Mouse (Mus musculus) olfactory bulb, adult 2 months (tissue): ENCODE data around the gene F2r.

Experiments used
- CTCF ChIP-seq: fragments of 200-500 bp; IDR thresholded peaks from 2 replicates; pipeline ENCODE4 v1.5.1; 2012; ENCODE audit warnings: low read depth, mild to moderate bottlenecking, low read length, moderate library complexity; ENCODE audit not compliant: insufficient read depth
- POLR2A ChIP-seq: fragments of 200-500 bp; IDR thresholded peaks from 2 replicates; pipeline ENCODE4 v1.6.1; 2012; ENCODE audit warnings: mild to moderate bottlenecking, low read depth, low read length, moderate library complexity; ENCODE audit not compliant: insufficient read depth

DNA sequence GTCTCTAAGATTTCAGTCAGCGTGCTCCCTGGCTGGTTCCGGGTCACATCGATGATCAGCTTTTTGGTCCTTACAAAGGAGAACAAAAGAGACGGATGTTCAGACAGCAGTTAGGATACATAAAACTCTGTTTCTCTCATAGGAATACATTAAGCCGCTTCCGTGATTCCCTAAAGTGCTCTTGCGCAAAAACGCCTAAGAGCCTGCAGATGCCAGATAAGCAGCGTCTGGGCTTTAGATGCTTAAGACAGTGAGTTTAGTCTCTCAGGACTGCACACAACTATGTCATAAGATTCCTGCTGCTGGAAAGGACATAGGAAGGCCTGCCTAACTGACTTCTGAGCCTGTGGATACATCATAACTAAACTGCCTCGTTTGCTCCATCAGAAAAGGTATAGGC, 19.4 kb upstream of the F2r start:
- no peak for TF ChIP-seq CTCF
- TF ChIP-seq POLR2A: no peak
